Mouse (Mus musculus) lung, postnatal 0 days (tissue): ENCODE results near the gene a. TPM values are rescaled to one million over a fixed set of nuclear protein-coding genes. Genes with fewer than 3 reads are reported as not detected.

ENCODE experiments used
- ATAC-seq: fragments of 200-750 bp; cut with Nextera tagmentation; 2 replicates; pipeline ENCODE4 v1.8.0; 2017; ENCODE audit warnings: moderate library complexity
- DNase-seq: peaks from one replicate; pipeline ENCODE4 v3.0.0-alpha.2; 2016; ENCODE audit warnings: low spot score
- H3K27ac ChIP-seq: fragments of 300-500 bp; sonication (generic); 2 replicates; pipeline ENCODE4 v1.5.1; 2014; ENCODE audit warnings: antibody characterized with exemption, mild to moderate bottlenecking, low read length, mixed read lengths
- H3K27me3 ChIP-seq: fragments of 300-500 bp; sonication (generic); replicated peaks from 2 replicates; pipeline ENCODE4 v1.6.1; 2014; ENCODE audit warnings: low read length, mixed read lengths; ENCODE audit not compliant: insufficient read depth
- H3K36me3 ChIP-seq: fragments of 300-500 bp; sonication (generic); 2 replicates; pipeline ENCODE4 v1.6.1; 2014; ENCODE audit warnings: low read length, mixed read lengths; ENCODE audit not compliant: insufficient read depth
- H3K4me1 ChIP-seq: fragments of 300-500 bp; sonication (generic); 2 replicates; pipeline ENCODE4 v1.6.1; 2014; ENCODE audit warnings: antibody characterized with exemption, low read depth, low read length, mixed read lengths; ENCODE audit not compliant: insufficient read depth
- H3K4me2 ChIP-seq: fragments of 300-500 bp; sonication (generic); replicated peaks from 2 replicates; pipeline ENCODE4 v1.6.1; 2014; ENCODE audit warnings: low read depth, mild to moderate bottlenecking, low read length, moderate library complexity, mixed read lengths
- H3K4me3 ChIP-seq: fragments of 300-500 bp; sonication (generic); 2 replicates; pipeline ENCODE4 v1.5.1; 2014; ENCODE audit warnings: low read depth, low read length
- H3K9ac ChIP-seq: fragments of 300-500 bp; sonication (generic); replicated peaks from 2 replicates; pipeline ENCODE4 v1.6.1; 2014; ENCODE audit warnings: low read depth, mild to moderate bottlenecking
- H3K9me3 ChIP-seq: fragments of 300-500 bp; sonication (generic); 2 replicates; pipeline ENCODE4 v1.6.1; 2016; ENCODE audit warnings: low read length, mixed read lengths
- CTCF ChIP-seq: IDR thresholded peaks from 2 replicates; pipeline ENCODE4 v1.5.1; 2016; ENCODE audit warnings: antibody characterized with exemption, mild to moderate bottlenecking
- EP300 ChIP-seq: IDR thresholded peaks from 2 replicates; pipeline ENCODE4 v1.6.1; 2016; ENCODE audit warnings: antibody characterized with exemption, mild to moderate bottlenecking, control low read depth
- WGBS: fragments of 180-500 bp; shearing (Covaris S2); extraction: QIAGEN DNeasy Blood & Tissue Kit; methylation state at CpG from one replicate; pipeline ENCODE4 v1.1.7; 2014; 5-methylcytosine and 5-hydroxymethylcytosine counted together
- polyA plus RNA-seq: library from polyadenylated mRNA; unstranded; fragments of >200 nt; fragmentation: Nextera tagmentation; extraction: Ambion mirVana; gene quantifications from 2 replicates; pipeline ENCODE4 v1.2.1, GENCODE M21; 2015

The a gene
- polyA plus RNA-seq, 1 experiment from 2014 or later: not detected

- no peaks in the 10 kb centered on the region for H3K9me3 ChIP-seq
- 1% methylated on average over 56 of the region's 56 CpGs for WGBS
- H3K9ac ChIP-seq: peak within 1 kb of the TSS; percentile 55
- H3K4me3 ChIP-seq: peak within 1 kb of the TSS; percentile 71
- peaks cover 4% of the 10 kb centered on the region; the same call in 1 of the 2 replicates for H3K4me1 ChIP-seq
- no peak for TF ChIP-seq EP300
- TF ChIP-seq CTCF: no peak
- peak within 1 kb of the TSS; percentile 54 for H3K27ac ChIP-seq
- H3K4me2 ChIP-seq: peak within 1 kb of the TSS; percentile 92
- no peaks in the 10 kb centered on the region for H3K27me3 ChIP-seq
- no peaks in the 10 kb centered on the region for H3K36me3 ChIP-seq
- DNase-seq: peak; percentile 95
- peak; percentile 97 for ATAC-seq
Measured at GRCm38 (mm10) chr2:155073978-155074765, 283.0 kb downstream of the a start, which contains the start of gene Ahcy. TSS of gene Ahcy (minus strand) at chr2:155074497.

- H3K36me3 ChIP-seq: no peaks in the 10 kb centered on the region
Measured at GRCm38 (mm10) chr2:155074766-155075330, 283.6 kb downstream of the a start.

GRCm38 (mm10) chr2:155075649-155076048 is 284.4 kb downstream of the a start:
- no peaks in the 10 kb centered on the region for H3K27me3 ChIP-seq
- H3K9ac ChIP-seq: no peak overlapping the region
- no peak overlapping the region for H3K4me3 ChIP-seq
- no peak overlapping the region for H3K4me2 ChIP-seq
- H3K4me1 ChIP-seq: peaks cover 4% of the 10 kb centered on the region; the same call in 1 of the 2 replicates
- DNase-seq: no peak
- no peak overlapping the region for H3K27ac ChIP-seq
- H3K36me3 ChIP-seq: no peaks in the 10 kb centered on the region
- 77% methylated on average over 6 of the region's 6 CpGs for WGBS
- TF ChIP-seq EP300 (no peak), CTCF (no peak)
- no peaks in the 10 kb centered on the region for H3K9me3 ChIP-seq
- no peak for ATAC-seq

More at GRCm38 (mm10) chr2:155074766-155075330, 283.6 kb downstream of the a start:
- Histone ChIP-seq H3K4me3 (peak overlapping the region; percentile 71), H3K27me3 (no peaks in the 10 kb centered on the region), H3K27ac (peak overlapping the region; percentile 54), H3K4me2 (peak overlapping the region; percentile 92), H3K9ac (peak overlapping the region; percentile 55; the same call in 1 of the 2 replicates), H3K9me3 (no peaks in the 10 kb centered on the region), H3K4me1 (peaks cover 4% of the 10 kb centered on the region; the same call in 1 of the 2 replicates)
- ATAC-seq: no peak; the same call in 1 of the 2 replicates
- DNase-seq: no peak
- WGBS: 19% methylated on average over 12 of the region's 12 CpGs
- TF ChIP-seq EP300: no peak
- TF ChIP-seq CTCF: no peak

GRCm38 (mm10) chr2:155079500-155080178 is 288.4 kb downstream of the a start:
- H3K9me3 ChIP-seq: no peaks in the 10 kb centered on the region
- 32% methylated on average over 7 of the region's 7 CpGs for WGBS
- no peak for ATAC-seq
- DNase-seq: no peak
- no peak overlapping the region for H3K4me3 ChIP-seq
- no peak overlapping the region for H3K4me2 ChIP-seq
- H3K27me3 ChIP-seq: no peaks in the 10 kb centered on the region
- H3K36me3 ChIP-seq: no peaks in the 10 kb centered on the region
- no peak overlapping the region for H3K27ac ChIP-seq
- H3K4me1 ChIP-seq: peaks cover 4% of the 10 kb centered on the region; the same call in 1 of the 2 replicates
- H3K9ac ChIP-seq: no peak overlapping the region
- TF ChIP-seq CTCF (no peak), EP300 (no peak)

DNA sequence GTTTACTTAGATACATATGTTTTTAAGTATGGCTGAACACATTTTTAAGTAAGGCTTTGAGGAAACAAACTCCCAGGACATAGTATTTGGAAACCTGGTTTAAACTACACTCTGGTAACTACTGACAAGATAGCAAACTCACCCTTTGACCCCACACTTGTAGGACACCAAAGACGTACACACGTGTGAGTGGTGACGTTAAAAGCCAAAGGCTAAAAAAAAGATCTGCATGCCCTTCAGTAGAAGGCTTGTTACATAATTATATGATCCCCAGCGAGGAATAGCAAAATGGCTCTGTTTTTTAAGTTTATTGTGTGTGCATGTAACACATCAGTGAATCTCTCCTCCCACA is 289.0 kb downstream of the a start:
- no peak for DNase-seq
- Histone ChIP-seq H3K36me3 (no peaks in the 10 kb centered on the region), H3K9me3 (no peaks in the 10 kb centered on the region), H3K4me1 (peaks cover 1% of the 10 kb centered on the region; the same call in 1 of the 2 replicates), H3K9ac (no peak overlapping the region), H3K4me2 (no peak overlapping the region), H3K27ac (no peak overlapping the region), H3K27me3 (no peaks in the 10 kb centered on the region), H3K4me3 (no peak overlapping the region)
- WGBS: 42% methylated on average over 4 of the region's 4 CpGs
- TF ChIP-seq EP300 (no peak), CTCF (no peak)
- no peak for ATAC-seq

DNA sequence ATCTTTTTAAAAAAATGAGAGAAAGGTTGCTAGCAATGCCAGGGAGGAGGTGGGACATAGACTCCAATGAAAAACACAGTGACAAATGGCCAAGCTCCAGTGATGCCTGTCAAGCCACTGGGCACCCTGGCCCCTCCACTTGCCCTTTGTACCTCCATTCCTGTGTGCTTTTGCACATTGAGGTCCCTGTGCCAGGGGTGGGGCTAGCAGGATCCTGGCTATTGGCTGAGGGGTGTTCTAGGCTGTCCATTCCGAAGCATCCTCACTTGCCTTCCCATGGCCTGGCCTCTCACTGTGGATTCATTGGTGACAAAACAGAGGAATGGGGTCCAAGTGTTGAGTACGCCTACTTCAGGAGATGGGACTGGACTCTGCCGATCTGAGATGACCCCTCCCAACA is 289.9 kb downstream of the a start:
- ATAC-seq (no peak), DNase-seq (no peak)
- TF ChIP-seq EP300 (no peak), CTCF (no peak)

More for the DNA sequence above, 289.9 kb downstream of the a start:
- Histone ChIP-seq H3K36me3 (no peaks in the 10 kb centered on the region), H3K4me3 (no peak overlapping the region), H3K9ac (no peak overlapping the region), H3K4me1 (no peaks in the 10 kb centered on the region), H3K9me3 (no peaks in the 10 kb centered on the region), H3K27me3 (no peaks in the 10 kb centered on the region), H3K27ac (no peak overlapping the region), H3K4me2 (no peak overlapping the region)
- 94% methylated on average over 3 of the region's 3 CpGs for WGBS
